Mouse (Mus musculus): ENCODE results near the gene Actr5. TPM values are rescaled to one million over a fixed set of nuclear protein-coding genes. Genes with fewer than 3 reads are reported as not detected.

The Actr5 gene
- polyA plus RNA-seq, 1 experiment from 2014 or later, result 16.6 TPM

GRCm38 (mm10) chr2:158616790-158617189 lies 7.9 kb upstream of the Actr5 start:
- Histone ChIP-seq H3K36me3 (ENCODE audit: control insufficient read depth, insufficient read depth, low read length) (no peaks in the 10 kb centered on the region), H3K27me3 (ENCODE audit: control insufficient read depth, insufficient read depth, low read length) (peaks cover 72% of the 10 kb centered on the region), H3K9me3 (ENCODE audit: control insufficient read depth, low read length) (no peaks in the 10 kb centered on the region), H3K27ac (ENCODE audit: low read depth, low read length) (no peak overlapping the region), H3K4me3 (ENCODE audit: low read depth, low read length) (no peak overlapping the region), H3K4me2 (ENCODE audit: low read depth) (no peak overlapping the region; the same call in 1 of the 2 replicates), H3K4me1 (ENCODE audit: control insufficient read depth, insufficient read depth, low read length) (no peaks in the 10 kb centered on the region), H3K9ac (ENCODE audit: low read length) (no peak overlapping the region)
- ATAC-seq (ENCODE audit: insufficient read depth, low FRiP score, low TSS enrichment) (no peak), DNase-seq (ENCODE audit: low spot score) (no peak)
- WGBS, result 9% methylated on average over 11 of the region's 11 CpGs

- H3K4me3 ChIP-seq (ENCODE audit: low read depth, low read length), result peak overlapping the region; percentile 75
- DNase-seq (ENCODE audit: low spot score) (no peak), ATAC-seq (ENCODE audit: insufficient read depth, low FRiP score, low TSS enrichment) (peak; percentile 68)
- H3K4me2 ChIP-seq (ENCODE audit: low read depth), result peak overlapping the region; percentile 88
- peaks cover 2% of the 10 kb centered on the region; the same call in 1 of the 2 replicates for H3K27me3 ChIP-seq (ENCODE audit: control insufficient read depth, insufficient read depth, low read length)
- H3K9ac ChIP-seq (ENCODE audit: low read length), result peak overlapping the region; percentile 81
- peak overlapping the region; percentile 67 for H3K27ac ChIP-seq (ENCODE audit: low read depth, low read length)
- WGBS, result under 1% methylated on average over 28 of the region's 44 CpGs
- no peaks in the 10 kb centered on the region for H3K36me3 ChIP-seq (ENCODE audit: control insufficient read depth, insufficient read depth, low read length)
- H3K4me1 ChIP-seq (ENCODE audit: control insufficient read depth, insufficient read depth, low read length), result peaks cover 12% of the 10 kb centered on the region; the same call in 1 of the 2 replicates
- H3K9me3 ChIP-seq (ENCODE audit: control insufficient read depth, low read length), result no peaks in the 10 kb centered on the region
Measured at GRCm38 (mm10) chr2:158625231-158625630, 543 bp downstream of the Actr5 start.

GRCm38 (mm10) chr2:158625697-158626096 lies 1.0 kb downstream of the Actr5 start:
- peak overlapping the region; percentile 81 for H3K9ac ChIP-seq (ENCODE audit: low read length)
- DNase-seq (ENCODE audit: low spot score), result no peak
- H3K4me1 ChIP-seq (ENCODE audit: control insufficient read depth, insufficient read depth, low read length), result peaks cover 12% of the 10 kb centered on the region; the same call in 1 of the 2 replicates
- H3K27ac ChIP-seq (ENCODE audit: low read depth, low read length), result no peak overlapping the region
- H3K36me3 ChIP-seq (ENCODE audit: control insufficient read depth, insufficient read depth, low read length), result no peaks in the 10 kb centered on the region
- 47% methylated on average over 8 of the region's 8 CpGs for WGBS
- peaks cover 2% of the 10 kb centered on the region; the same call in 1 of the 2 replicates for H3K27me3 ChIP-seq (ENCODE audit: control insufficient read depth, insufficient read depth, low read length)
- H3K4me3 ChIP-seq (ENCODE audit: low read depth, low read length), result peak overlapping the region; percentile 75
- H3K9me3 ChIP-seq (ENCODE audit: control insufficient read depth, low read length), result no peaks in the 10 kb centered on the region
- H3K4me2 ChIP-seq (ENCODE audit: low read depth), result peak overlapping the region; percentile 88
- ATAC-seq (ENCODE audit: insufficient read depth, low FRiP score, low TSS enrichment), result no peak

GRCm38 (mm10) chr2:158628858-158629257 lies 4.2 kb downstream of the Actr5 start:
- no peak overlapping the region for H3K4me3 ChIP-seq (ENCODE audit: low read depth, low read length)
- DNase-seq (ENCODE audit: low spot score), result peak; percentile 36
- peaks cover 21% of the 10 kb centered on the region for H3K36me3 ChIP-seq (ENCODE audit: control insufficient read depth, insufficient read depth, low read length)
- no peaks in the 10 kb centered on the region for H3K9me3 ChIP-seq (ENCODE audit: control insufficient read depth, low read length)
- no peak overlapping the region for H3K9ac ChIP-seq (ENCODE audit: low read length)
- WGBS, result 70% methylated on average over 3 of the region's 3 CpGs
- no peaks in the 10 kb centered on the region for H3K27me3 ChIP-seq (ENCODE audit: control insufficient read depth, insufficient read depth, low read length)
- ATAC-seq (ENCODE audit: insufficient read depth, low FRiP score, low TSS enrichment), result no peak
- no peak overlapping the region for H3K4me2 ChIP-seq (ENCODE audit: low read depth)
- no peak overlapping the region for H3K27ac ChIP-seq (ENCODE audit: low read depth, low read length)
- H3K4me1 ChIP-seq (ENCODE audit: control insufficient read depth, insufficient read depth, low read length), result peaks cover 12% of the 10 kb centered on the region; the same call in 1 of the 2 replicates

- Histone ChIP-seq H3K4me3 (ENCODE audit: low read depth, low read length) (no peak overlapping the region), H3K36me3 (ENCODE audit: control insufficient read depth, insufficient read depth, low read length) (peaks cover 21% of the 10 kb centered on the region), H3K27me3 (ENCODE audit: control insufficient read depth, insufficient read depth, low read length) (no peaks in the 10 kb centered on the region), H3K9me3 (ENCODE audit: control insufficient read depth, low read length) (no peaks in the 10 kb centered on the region), H3K4me2 (ENCODE audit: low read depth) (no peak overlapping the region), H3K9ac (ENCODE audit: low read length) (no peak overlapping the region), H3K4me1 (ENCODE audit: control insufficient read depth, insufficient read depth, low read length) (peaks cover 12% of the 10 kb centered on the region; the same call in 1 of the 2 replicates), H3K27ac (ENCODE audit: low read depth, low read length) (no peak overlapping the region)
- 88% methylated on average over 1 of the region's 1 CpGs for WGBS
- ATAC-seq (ENCODE audit: insufficient read depth, low FRiP score, low TSS enrichment) (no peak), DNase-seq (ENCODE audit: low spot score) (peak; percentile 42)
Measured at GRCm38 (mm10) chr2:158629414-158629813, 4.7 kb downstream of the Actr5 start.

- DNase-seq (ENCODE audit: low spot score) (no peak), ATAC-seq (ENCODE audit: insufficient read depth, low FRiP score, low TSS enrichment) (no peak)
- Histone ChIP-seq H3K9ac (ENCODE audit: low read length) (no peak overlapping the region), H3K4me1 (ENCODE audit: control insufficient read depth, insufficient read depth, low read length) (no peaks in the 10 kb centered on the region), H3K27me3 (ENCODE audit: control insufficient read depth, insufficient read depth, low read length) (no peaks in the 10 kb centered on the region), H3K36me3 (ENCODE audit: control insufficient read depth, insufficient read depth, low read length) (peaks cover 28% of the 10 kb centered on the region), H3K4me3 (ENCODE audit: low read depth, low read length) (no peak overlapping the region), H3K9me3 (ENCODE audit: control insufficient read depth, low read length) (no peaks in the 10 kb centered on the region), H3K4me2 (ENCODE audit: low read depth) (no peak overlapping the region), H3K27ac (ENCODE audit: low read depth, low read length) (no peak overlapping the region)
- 83% methylated on average over 5 of the region's 5 CpGs for WGBS
Measured at GRCm38 (mm10) chr2:158631873-158632272, 7.2 kb downstream of the Actr5 start.

- peaks cover 9% of the 10 kb centered on the region; the same call in 1 of the 2 replicates for H3K36me3 ChIP-seq (ENCODE audit: control insufficient read depth, insufficient read depth, low read length)
- ATAC-seq (ENCODE audit: insufficient read depth, low FRiP score, low TSS enrichment) (no peak), DNase-seq (ENCODE audit: low spot score) (peak; percentile 75)
- no peaks in the 10 kb centered on the region for H3K4me1 ChIP-seq (ENCODE audit: control insufficient read depth, insufficient read depth, low read length)
- no peak overlapping the region for H3K4me2 ChIP-seq (ENCODE audit: low read depth)
- no peaks in the 10 kb centered on the region for H3K27me3 ChIP-seq (ENCODE audit: control insufficient read depth, insufficient read depth, low read length)
- H3K27ac ChIP-seq (ENCODE audit: low read depth, low read length), result no peak overlapping the region
- no peak overlapping the region for H3K4me3 ChIP-seq (ENCODE audit: low read depth, low read length)
- H3K9me3 ChIP-seq (ENCODE audit: control insufficient read depth, low read length), result no peaks in the 10 kb centered on the region
- 22% methylated on average over 2 of the region's 2 CpGs for WGBS
- no peak overlapping the region for H3K9ac ChIP-seq (ENCODE audit: low read length)
Measured at GRCm38 (mm10) chr2:158641869-158642268, 17.2 kb downstream of the Actr5 start.

- WGBS, result 87% methylated on average over 2 of the region's 2 CpGs
- no peaks in the 10 kb centered on the region for H3K9me3 ChIP-seq (ENCODE audit: control insufficient read depth, low read length)
- DNase-seq (ENCODE audit: low spot score) (no peak), ATAC-seq (ENCODE audit: insufficient read depth, low FRiP score, low TSS enrichment) (no peak)
- no peak overlapping the region for H3K4me3 ChIP-seq (ENCODE audit: low read depth, low read length)
- H3K9ac ChIP-seq (ENCODE audit: low read length), result no peak overlapping the region
- H3K4me1 ChIP-seq (ENCODE audit: control insufficient read depth, insufficient read depth, low read length), result no peaks in the 10 kb centered on the region
- H3K27me3 ChIP-seq (ENCODE audit: control insufficient read depth, insufficient read depth, low read length), result no peaks in the 10 kb centered on the region
- H3K27ac ChIP-seq (ENCODE audit: low read depth, low read length), result no peak overlapping the region
- H3K36me3 ChIP-seq (ENCODE audit: control insufficient read depth, insufficient read depth, low read length), result peaks cover 5% of the 10 kb centered on the region; the same call in 1 of the 2 replicates
- H3K4me2 ChIP-seq (ENCODE audit: low read depth), result no peak overlapping the region
Measured at GRCm38 (mm10) chr2:158642587-158642986, 17.9 kb downstream of the Actr5 start.

- Histone ChIP-seq H3K27ac (ENCODE audit: low read depth, low read length) (no peak overlapping the region), H3K4me1 (ENCODE audit: control insufficient read depth, insufficient read depth, low read length) (no peaks in the 10 kb centered on the region), H3K9ac (ENCODE audit: low read length) (no peak overlapping the region), H3K27me3 (ENCODE audit: control insufficient read depth, insufficient read depth, low read length) (no peaks in the 10 kb centered on the region), H3K4me2 (ENCODE audit: low read depth) (no peak overlapping the region), H3K36me3 (ENCODE audit: control insufficient read depth, insufficient read depth, low read length) (no peaks in the 10 kb centered on the region; the same call in 1 of the 2 replicates), H3K4me3 (ENCODE audit: low read depth, low read length) (no peak overlapping the region), H3K9me3 (ENCODE audit: control insufficient read depth, low read length) (no peaks in the 10 kb centered on the region)
- ATAC-seq (ENCODE audit: insufficient read depth, low FRiP score, low TSS enrichment), result no peak
- DNase-seq (ENCODE audit: low spot score), result no peak
- WGBS, result 86% methylated on average over 3 of the region's 3 CpGs
Measured at GRCm38 (mm10) chr2:158643791-158644190, 19.1 kb downstream of the Actr5 start.
